Mouse (Mus musculus) WW6 (cell line): ENCODE results near the gene Tnk2.

ENCODE experiments used
- DNase-seq: peaks from one replicate; pipeline ENCODE4 v3.0.0-alpha.2; 2013; ENCODE audit warnings: low read depth, low spot score

The Tnk2 gene

GRCm38 (mm10) chr16:32643661-32644061 is at the start of gene Tnk2:
Gene Tnk2, plus strand, starts transcription at chr16:32643874.
- no peak for DNase-seq

GRCm38 (mm10) chr16:32593916-32594315 is 49.8 kb upstream of the Tnk2 start:
- DNase-seq = no peak

- no peak for DNase-seq
Observed at GRCm38 (mm10) chr16:32594701-32595100, 49.0 kb upstream of the Tnk2 start.

DNA sequence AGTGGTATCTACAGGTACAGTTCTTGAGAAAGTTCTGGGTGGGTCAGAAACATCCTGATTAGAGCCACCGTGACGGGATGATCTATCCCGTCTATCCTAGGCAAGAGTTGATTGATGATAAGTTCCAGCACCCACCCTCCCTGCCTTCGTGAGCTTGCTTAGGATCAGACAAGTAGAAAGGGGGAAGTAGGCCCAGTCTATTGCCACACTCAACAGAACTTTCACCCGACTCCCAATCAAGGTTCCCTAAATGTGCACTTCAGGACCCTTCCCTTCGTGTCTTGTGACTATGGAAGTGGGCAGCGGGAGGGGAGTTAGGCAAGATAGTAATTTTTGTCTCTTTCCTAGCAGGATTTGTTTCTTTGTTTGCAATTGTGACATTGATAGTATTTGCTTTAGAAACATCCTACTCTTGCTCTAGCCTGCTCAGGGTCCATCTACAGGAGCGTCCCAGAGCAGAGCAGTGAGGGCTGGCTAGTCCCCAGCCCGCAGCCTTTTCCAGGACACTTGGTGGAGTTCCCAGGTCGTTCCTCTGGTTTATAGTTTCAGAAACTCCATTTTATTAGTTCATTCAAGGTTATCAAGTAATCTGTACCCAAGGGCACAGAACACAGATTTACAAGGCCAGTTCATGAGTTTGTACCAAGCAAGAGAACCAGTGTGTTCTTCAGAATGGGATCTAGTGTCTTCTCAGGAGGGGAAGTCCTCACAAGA is 48.4 kb upstream of the Tnk2 start:
- no peak for DNase-seq

DNA sequence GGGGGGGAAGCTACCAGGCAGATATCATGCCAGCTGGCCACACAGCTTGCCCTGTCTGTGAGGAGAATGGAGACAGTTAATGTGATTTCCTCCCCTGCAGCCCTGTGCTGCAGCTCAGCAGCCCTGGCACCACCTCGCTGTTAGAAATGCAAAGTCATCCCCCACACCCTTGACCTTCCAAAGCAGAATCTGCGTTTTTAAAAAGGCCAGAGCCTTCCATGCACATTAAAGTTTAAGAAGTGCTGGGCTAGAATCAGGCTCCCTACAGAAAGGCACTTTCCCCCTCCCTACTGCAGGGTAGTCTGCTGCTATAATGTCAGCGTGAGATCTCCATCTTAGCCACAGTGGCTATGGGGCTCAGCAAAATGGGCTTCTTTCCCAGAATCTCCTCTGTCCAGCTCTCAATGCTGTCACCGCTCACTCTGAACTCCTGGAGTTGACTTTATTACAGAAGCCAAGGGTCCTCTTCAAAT is 45.7 kb upstream of the Tnk2 start:
- DNase-seq = no peak

DNA sequence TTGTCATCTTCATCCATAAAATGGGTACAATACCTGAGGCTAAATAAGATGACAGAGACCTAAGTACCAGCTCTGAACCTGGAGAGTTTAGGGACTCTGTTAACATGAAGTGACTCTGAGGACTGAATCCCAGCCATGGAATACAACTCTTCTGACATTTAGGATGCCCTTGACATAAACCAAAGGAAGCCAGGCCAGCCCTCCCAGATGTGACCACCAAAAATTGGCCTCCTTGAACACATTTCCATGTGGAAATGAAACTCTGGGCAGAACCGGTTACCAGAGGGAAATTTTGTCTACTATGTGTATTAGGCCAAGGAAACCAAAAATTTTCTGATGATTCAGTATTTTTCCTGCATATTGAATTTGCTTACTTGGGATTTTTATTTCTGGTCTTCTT is 44.5 kb upstream of the Tnk2 start:
- DNase-seq = no peak

DNA sequence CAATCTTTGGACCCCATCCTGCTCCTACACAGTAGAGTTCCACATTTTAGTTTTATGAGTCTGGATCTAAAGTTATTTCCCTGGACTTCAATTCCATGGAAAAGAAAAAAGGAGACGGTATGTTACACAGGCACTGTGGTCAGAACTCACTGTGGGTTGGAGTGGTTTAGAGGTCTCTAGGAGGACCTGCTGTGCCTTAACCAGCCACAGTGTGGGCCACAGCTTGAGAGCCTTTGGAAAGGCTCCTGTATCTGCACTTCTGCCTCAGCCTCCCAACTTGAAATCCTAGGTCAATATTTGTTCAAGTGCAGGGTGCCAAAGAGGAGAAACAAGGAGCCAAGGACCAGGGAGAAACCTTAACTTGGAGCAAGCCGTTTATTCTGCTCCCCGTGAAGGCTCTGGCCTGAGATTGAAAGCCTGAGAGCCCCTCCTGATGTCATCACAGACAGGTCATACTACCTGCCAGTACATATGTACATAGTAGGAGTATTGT is 41.4 kb upstream of the Tnk2 start:
- DNase-seq = no peak

GRCm38 (mm10) chr16:32607562-32608343 is 35.9 kb upstream of the Tnk2 start:
- DNase-seq = no peak

GRCm38 (mm10) chr16:32608344-32608711 is 35.3 kb upstream of the Tnk2 start:
- no peak for DNase-seq

- DNase-seq = peak; percentile 99
Observed at GRCm38 (mm10) chr16:32608712-32609400, 34.8 kb upstream of the Tnk2 start, which contains the start of gene Tfrc. Gene Tfrc, plus strand, starts transcription at chr16:32608920.

DNA sequence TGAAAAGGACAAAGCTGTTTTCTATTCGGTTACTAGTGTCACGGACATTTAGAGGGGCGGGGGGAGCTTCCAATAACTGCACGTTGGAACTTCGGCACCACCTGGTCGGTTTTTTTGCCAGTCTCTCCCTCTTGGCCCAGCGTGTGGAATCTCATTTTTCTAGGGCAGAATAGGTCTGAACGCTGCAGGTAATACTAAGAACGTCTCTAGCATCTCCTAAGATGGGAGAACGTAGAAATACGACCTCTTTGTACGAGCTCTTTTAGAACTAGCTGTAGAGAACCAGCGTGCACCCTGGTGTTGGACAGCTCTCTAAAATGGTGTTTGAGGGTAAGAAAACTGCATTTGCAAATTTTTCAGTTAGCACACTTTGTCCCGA is 34.3 kb upstream of the Tnk2 start:
- DNase-seq = no peak

DNA sequence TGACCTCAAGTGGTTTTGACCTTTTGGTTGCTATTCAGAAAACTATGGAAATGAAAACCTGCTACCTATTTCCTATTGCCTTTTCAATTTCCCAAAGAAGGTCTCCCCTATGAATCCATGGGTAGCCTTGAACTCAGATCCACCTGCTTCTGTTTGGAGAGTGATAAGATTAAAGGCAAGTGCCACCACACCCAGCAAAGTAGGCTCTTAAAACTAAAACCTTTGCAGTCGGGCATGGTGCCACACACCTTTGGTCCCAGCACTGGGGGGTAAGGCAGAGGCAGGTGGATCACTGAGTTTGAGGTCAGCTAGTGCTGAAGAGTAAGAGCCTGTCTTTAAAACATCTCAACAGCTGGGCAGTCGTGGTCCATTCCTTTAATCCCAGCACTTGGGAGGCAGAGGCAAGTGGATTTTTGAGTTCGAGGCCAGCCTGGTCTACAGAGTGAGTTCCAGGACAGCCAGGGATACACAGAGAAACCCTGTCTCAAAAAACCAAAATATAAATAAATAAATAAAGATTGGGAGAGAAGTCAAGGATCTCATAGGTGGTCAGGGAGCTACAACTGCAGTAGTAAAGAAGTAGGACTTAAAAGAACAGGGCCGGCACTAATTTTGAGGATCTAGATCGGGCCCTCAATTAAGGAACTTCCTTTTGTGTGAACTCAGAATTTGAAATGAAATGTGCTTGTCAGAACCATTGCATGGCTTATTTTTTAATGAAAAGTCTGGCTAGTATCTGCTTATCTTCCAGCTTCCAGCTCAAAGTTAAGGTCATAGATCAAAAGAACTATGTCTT is 33.0 kb upstream of the Tnk2 start:
- DNase-seq = no peak

DNA sequence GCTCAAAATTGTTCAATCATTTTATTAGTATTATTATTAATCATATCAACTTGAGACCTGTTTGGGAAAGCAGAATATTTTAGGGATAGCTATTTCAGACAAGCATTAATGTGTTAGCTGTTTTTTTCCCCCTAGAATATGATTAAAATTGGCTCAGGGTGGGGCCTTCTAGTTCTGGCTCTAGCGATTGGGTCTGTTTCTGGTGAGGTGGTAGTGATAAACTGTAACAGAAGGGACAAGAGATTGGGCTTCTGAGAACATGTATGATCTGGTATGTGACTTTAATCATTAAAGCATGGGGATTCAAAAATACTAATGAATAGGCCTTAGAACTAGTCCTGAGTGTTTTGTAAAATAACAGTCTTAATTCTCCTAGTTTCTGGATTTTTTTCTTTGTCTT is 31.6 kb upstream of the Tnk2 start:
- DNase-seq = no peak

- no peak for DNase-seq
Observed at GRCm38 (mm10) chr16:32613269-32613834, 30.3 kb upstream of the Tnk2 start.

DNA sequence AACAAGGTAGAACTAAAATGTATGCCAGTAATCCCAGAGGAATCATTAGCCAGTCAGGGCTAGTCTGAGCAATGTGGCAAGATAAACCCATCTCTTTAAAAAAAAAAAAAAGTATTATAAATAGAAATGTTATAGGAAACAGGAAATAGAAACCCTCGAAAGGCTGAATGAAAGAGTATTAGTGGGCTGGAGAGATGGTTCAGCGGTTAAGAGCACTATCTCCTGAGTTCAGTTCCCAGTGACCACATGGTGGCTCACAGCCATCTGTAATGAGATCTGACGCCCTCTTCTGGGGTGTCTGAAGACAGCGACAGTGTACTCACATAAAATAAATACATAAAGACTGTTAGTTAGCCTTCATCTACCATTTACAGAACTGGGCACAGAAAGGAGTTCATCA is 29.6 kb upstream of the Tnk2 start:
- no peak for DNase-seq

DNA sequence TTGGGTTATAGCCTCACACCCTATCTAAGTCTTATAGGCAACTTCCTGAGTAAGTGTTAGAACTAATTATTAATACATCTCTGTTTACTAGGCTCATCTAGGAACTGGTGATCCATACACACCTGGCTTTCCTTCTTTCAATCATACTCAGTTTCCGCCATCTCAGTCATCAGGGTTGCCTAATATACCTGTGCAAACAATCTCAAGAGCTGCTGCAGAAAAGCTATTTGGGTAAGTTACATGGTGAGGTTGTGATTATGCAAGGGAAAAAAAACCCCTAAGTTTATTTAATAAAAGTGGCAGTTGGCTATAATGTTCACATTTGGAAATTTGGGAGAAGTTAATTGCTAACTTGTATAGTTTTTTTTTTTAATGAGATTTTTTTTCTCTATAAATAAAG is 24.7 kb upstream of the Tnk2 start:
- no peak for DNase-seq

GRCm38 (mm10) chr16:32628140-32628539 is 15.5 kb upstream of the Tnk2 start:
- no peak for DNase-seq

- no peak for DNase-seq
Observed at GRCm38 (mm10) chr16:32632328-32632824, 11.3 kb upstream of the Tnk2 start.

GRCm38 (mm10) chr16:32633486-32634012 is 10.1 kb upstream of the Tnk2 start:
- no peak for DNase-seq

- DNase-seq = no peak
Observed at GRCm38 (mm10) chr16:32634183-32634582, 9.5 kb upstream of the Tnk2 start.

DNA sequence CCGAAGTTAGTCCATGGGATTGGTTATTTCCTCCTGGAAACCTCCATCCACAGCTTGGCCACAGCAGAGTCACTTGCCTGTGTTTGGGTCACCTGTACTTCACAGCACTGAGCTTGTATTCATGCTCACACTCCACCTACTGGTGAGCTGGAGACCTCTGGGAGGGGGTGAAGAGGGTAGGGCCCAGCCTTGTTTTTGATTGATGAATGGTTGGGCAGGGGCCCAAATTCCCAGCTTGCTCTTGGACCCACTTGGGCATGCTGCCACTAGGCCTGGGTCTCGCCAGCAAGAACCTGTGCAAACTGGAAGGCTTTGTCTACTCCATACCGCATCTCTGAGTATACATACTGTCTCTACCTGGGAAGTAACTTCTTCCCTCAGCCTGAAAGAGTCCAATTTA is 8.4 kb upstream of the Tnk2 start:
- no peak for DNase-seq
